Mouse (Mus musculus): ENCODE results near the gene Tssk2. TPM values are rescaled to one million over a fixed set of nuclear protein-coding genes. Genes with fewer than 3 reads are reported as not detected.

Tssk2 gene
- total RNA-seq (2017) = 2.2 TPM in 1 of 3 replicates, not detected in the others

DNA sequence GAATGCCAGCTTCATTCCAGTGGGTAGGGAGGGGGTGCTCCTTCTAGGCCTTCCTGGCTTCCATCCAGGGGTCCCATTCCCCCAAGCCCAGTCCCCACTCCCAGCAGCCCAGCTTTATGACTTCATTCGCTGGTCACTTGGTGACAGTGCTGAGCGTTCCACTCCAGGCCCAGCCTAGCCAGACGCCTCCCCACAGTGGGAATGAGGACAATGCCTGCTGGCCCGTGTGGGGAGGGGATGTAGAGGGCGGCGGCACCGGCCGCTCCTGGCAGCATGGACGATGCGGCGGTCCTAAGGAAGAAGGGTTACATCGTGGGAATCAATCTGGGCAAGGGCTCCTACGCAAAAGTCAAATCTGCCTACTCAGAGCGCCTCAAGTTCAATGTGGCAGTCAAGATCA lies at the start of gene Tssk2, which contains the start of gene Dgcr2:
Tssk2 (plus strand) TSS at position 176 of the 400 bp plus-strand sequence.
Dgcr2 (minus strand) TSS at position 101 of the 400 bp plus-strand sequence.
- no peak for ATAC-seq (replicated peaks; ENCODE audit: insufficient number of reproducible peaks, low FRiP score, low TSS enrichment, poor library complexity, severe bottlenecking)

GRCm38 (mm10) chr16:17848928-17849327 lies 49.5 kb upstream of the Tssk2 start:
- ATAC-seq (replicated peaks; ENCODE audit: insufficient number of reproducible peaks, low FRiP score, low TSS enrichment, poor library complexity, severe bottlenecking) = peak; percentile 59; the same call in 1 of the 2 replicates

DNA sequence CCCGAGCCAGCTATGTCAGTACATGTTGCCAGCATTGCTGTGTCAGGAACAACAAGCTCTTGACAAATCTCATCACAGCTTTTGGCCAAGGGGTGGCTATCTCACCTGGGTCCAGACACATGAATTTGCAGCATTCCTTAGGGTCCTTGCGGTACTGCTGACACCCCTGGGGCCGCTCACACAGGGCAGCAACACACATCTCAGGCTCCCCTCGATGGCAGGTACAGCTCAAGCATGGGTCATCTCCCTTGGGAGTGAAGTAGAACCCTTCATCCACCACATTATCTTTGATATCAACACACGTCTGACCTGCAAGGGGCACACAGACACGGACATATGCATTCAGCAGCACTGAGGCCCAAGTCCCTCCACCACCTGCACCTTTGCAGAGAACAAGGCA lies 49.0 kb upstream of the Tssk2 start:
- ATAC-seq (replicated peaks; ENCODE audit: insufficient number of reproducible peaks, low FRiP score, low TSS enrichment, poor library complexity, severe bottlenecking) = no peak

DNA sequence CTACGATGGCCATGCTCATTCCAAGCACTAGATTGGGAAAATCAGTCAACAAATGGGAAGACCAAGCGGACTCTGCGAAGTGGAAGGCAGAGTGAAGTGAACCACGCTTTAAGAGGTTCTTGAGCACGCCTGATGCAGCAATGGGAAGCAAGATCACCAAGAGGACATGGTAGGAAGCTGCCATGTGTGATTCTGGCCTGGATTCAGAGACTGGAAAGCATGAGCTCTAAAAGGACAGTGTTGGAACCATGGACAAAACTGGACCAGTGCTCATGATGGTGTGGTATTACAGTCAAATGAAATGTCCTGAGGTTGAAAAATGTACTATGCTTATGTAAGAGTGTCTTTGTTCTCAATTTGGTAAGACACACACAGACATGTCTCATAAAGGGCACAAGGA lies 47.1 kb upstream of the Tssk2 start:
- ATAC-seq (replicated peaks; ENCODE audit: insufficient number of reproducible peaks, low FRiP score, low TSS enrichment, poor library complexity, severe bottlenecking) = no peak

GRCm38 (mm10) chr16:17851860-17852259 lies 46.6 kb upstream of the Tssk2 start:
- ATAC-seq (replicated peaks; ENCODE audit: insufficient number of reproducible peaks, low FRiP score, low TSS enrichment, poor library complexity, severe bottlenecking) = no peak

- no peak for ATAC-seq (replicated peaks; ENCODE audit: insufficient number of reproducible peaks, low FRiP score, low TSS enrichment, poor library complexity, severe bottlenecking)
Measured at GRCm38 (mm10) chr16:17853263-17853662, 45.2 kb upstream of the Tssk2 start.

GRCm38 (mm10) chr16:17857157-17857556 lies 41.3 kb upstream of the Tssk2 start:
- ATAC-seq (replicated peaks; ENCODE audit: insufficient number of reproducible peaks, low FRiP score, low TSS enrichment, poor library complexity, severe bottlenecking) = no peak

DNA sequence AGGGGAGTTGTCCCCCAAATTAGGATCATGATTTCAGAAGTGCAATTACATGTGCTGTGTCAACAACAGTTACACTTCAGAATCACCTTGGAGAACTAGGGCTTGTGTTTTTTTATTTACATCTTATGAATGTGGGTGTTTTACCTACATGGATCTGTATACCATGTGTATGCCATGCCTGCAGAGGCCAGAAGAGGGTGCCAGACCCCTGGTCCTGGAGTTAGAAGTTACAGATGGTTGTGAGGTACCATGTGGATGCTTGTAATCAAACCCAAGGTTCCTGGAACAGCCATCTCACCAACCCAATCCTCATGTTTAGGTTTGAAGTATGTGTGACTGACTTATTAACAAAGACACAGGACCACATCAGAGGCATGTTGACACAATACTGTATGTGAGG lies 39.8 kb upstream of the Tssk2 start:
- no peak for ATAC-seq (replicated peaks; ENCODE audit: insufficient number of reproducible peaks, low FRiP score, low TSS enrichment, poor library complexity, severe bottlenecking)

- no peak for ATAC-seq (replicated peaks; ENCODE audit: insufficient number of reproducible peaks, low FRiP score, low TSS enrichment, poor library complexity, severe bottlenecking)
Measured at GRCm38 (mm10) chr16:17865293-17865692, 33.1 kb upstream of the Tssk2 start.

DNA sequence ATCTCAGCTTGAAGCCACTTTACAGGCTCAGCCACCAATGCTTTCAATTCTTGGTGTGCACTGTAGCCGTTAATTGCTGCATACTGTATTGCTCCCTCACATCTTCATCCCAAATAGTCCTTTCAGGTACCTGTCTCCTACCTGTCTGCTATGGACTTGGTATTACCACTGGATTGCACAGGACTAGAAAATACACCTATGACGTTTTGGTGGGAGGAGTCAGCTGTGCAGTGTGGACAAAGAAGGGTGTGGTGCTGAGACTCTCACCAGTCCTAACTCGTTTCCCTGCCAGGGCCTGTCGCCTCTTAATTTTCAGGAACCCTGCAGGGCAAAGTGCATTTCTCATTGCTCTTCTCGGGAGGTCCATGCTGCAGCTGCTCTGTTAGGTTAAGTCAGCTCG lies 32.7 kb upstream of the Tssk2 start:
- ATAC-seq (replicated peaks; ENCODE audit: insufficient number of reproducible peaks, low FRiP score, low TSS enrichment, poor library complexity, severe bottlenecking) = no peak

- ATAC-seq (replicated peaks; ENCODE audit: insufficient number of reproducible peaks, low FRiP score, low TSS enrichment, poor library complexity, severe bottlenecking) = no peak
Measured at GRCm38 (mm10) chr16:17871248-17871647, 27.2 kb upstream of the Tssk2 start.

- no peak for ATAC-seq (replicated peaks; ENCODE audit: insufficient number of reproducible peaks, low FRiP score, low TSS enrichment, poor library complexity, severe bottlenecking)
Measured at GRCm38 (mm10) chr16:17872995-17873394, 25.4 kb upstream of the Tssk2 start.

DNA sequence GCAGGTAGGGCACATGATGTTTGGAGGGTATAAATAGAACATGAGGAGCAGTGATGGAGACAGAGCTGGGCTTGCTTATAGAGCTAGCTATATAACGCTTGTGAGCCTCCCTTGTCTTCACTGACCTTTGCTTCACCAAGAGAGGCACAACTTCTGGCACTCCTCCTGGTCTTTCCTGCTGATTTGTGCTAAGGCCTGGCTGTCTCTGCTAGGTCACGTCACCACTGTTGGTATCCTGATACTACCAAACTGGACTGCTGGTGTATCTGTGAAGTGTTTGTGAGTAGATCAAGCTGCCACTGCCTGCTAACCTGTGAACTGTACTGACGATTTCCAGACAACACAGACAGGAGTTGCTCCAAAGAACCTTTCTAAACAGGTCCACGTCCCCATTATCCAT lies 23.3 kb upstream of the Tssk2 start:
- ATAC-seq (replicated peaks; ENCODE audit: insufficient number of reproducible peaks, low FRiP score, low TSS enrichment, poor library complexity, severe bottlenecking) = no peak

GRCm38 (mm10) chr16:17876096-17876495 lies 22.3 kb upstream of the Tssk2 start:
- ATAC-seq (replicated peaks; ENCODE audit: insufficient number of reproducible peaks, low FRiP score, low TSS enrichment, poor library complexity, severe bottlenecking) = no peak

- no peak for ATAC-seq (replicated peaks; ENCODE audit: insufficient number of reproducible peaks, low FRiP score, low TSS enrichment, poor library complexity, severe bottlenecking)
Measured at GRCm38 (mm10) chr16:17879571-17879970, 18.9 kb upstream of the Tssk2 start.

- no peak for ATAC-seq (replicated peaks; ENCODE audit: insufficient number of reproducible peaks, low FRiP score, low TSS enrichment, poor library complexity, severe bottlenecking)
Measured at GRCm38 (mm10) chr16:17882196-17882595, 16.2 kb upstream of the Tssk2 start.

DNA sequence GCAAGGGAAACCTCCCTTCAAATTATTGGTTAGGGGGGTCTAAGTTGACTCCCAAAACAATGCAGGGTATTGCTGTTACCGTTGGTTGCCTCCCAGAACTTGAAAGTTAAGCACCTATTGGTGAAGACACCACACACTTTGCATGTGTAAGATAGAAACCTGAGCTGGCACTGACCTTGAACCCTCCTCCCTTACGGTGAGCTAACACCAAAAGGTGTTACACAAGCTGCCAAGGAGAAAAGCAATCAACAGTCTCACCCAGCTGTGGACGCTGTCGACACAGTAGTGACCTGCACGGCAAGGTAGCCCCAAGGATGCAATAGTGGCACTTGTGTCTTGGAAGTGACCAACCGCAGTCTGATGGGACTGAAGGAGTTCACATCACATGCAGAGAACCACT lies 14.3 kb upstream of the Tssk2 start:
- ATAC-seq (replicated peaks; ENCODE audit: insufficient number of reproducible peaks, low FRiP score, low TSS enrichment, poor library complexity, severe bottlenecking) = no peak

DNA sequence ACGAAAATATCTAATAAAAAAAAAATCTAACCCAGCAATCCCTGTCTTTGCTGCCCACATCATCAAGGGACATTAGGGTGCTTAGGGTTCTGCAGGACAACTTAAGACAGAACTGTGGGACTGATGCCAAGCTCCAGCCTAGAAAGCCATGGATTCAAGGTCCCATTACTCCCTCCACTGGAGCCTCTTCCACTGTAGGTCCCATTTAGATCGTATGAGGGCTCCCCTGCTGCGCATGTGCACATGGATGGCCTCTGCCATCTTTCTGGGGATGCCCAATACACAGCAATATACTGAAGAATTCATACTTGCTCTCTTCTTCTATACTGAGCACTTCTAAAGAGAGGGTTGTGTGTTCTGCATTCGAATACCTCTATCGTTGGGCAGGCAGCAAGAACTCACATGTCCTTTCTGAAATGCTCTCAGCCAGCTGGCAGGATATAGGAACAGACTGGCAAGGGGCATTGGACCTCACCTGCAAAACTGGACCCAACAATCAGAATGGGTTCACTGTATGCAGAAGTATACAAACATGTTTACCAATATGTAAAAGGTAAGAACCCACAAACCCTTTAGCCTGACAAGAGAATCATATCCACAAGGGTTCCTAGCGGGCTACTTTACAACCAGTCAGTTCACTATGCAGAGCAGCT lies 8.6 kb upstream of the Tssk2 start:
- no peak for ATAC-seq (replicated peaks; ENCODE audit: insufficient number of reproducible peaks, low FRiP score, low TSS enrichment, poor library complexity, severe bottlenecking)

GRCm38 (mm10) chr16:17890342-17890727 lies 8.1 kb upstream of the Tssk2 start:
- no peak for ATAC-seq (replicated peaks; ENCODE audit: insufficient number of reproducible peaks, low FRiP score, low TSS enrichment, poor library complexity, severe bottlenecking)

DNA sequence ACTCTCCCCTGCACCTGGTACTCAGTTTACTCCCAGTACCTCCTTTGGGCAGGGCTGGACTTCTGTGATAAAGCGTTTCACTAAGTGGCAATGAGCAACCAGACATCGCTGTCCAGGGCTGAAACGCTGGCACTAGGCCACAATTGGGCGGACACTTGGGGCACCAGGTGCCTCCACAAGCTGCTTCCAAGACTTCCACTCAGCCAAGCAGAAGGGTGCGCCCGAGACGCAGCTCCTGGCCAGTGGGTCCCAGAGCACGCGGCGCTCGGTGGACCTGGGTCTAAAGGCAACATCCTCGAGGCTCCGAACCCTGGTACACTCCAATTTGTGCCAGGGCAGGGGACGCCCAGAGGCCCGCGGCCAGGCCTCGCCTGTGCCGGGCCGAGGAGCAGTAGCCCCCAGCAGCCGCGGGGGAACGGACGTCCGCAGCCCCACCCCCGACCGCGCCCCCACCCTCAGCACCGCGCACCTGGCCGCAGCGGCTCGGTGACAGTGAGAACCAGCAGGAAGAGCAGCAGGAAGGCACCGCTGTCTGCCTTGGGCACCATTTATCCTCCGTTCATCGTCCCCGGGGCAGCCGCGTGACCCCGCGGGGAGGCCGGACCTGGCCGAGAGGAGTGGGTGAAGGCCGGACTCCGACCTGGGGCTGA lies 7.4 kb upstream of the Tssk2 start:
- 0 out of 2 replicates have a peak, but pooled peaks have one; percentile 20 for ATAC-seq (replicated peaks; ENCODE audit: insufficient number of reproducible peaks, low FRiP score, low TSS enrichment, poor library complexity, severe bottlenecking)

Measured in monocyte, adult 5-6 weeks (primary cell).